ENCODE assay signal across 8 mouse cellular contexts in genomic region chr2:92008623-92009404, GRCm38 (mm10). TPM values are rescaled to one million over a fixed set of nuclear protein-coding genes. Genes with fewer than 3 reads are reported as not detected.
DNase-seq lines count a peak whose midpoint lies in the region; ATAC-seq and TF ChIP-seq lines count a peak whose summit lies in the region.

No protein-coding gene starts in this region.

- H3K27ac ChIP-seq in heart, embryonic 16.5 days (ENCODE audit: low read length), result peak overlapping the region; percentile 92
- peak overlapping the region; percentile 32; the same call in 1 of the 2 replicates for H3K27ac ChIP-seq in MEL (ENCODE audit: control insufficient read depth, low read depth, low read length)
- peak overlapping the region; percentile 38; the same call in 1 of the 2 replicates for H3K27ac ChIP-seq in liver, embryonic 12.5 days
- peak overlapping the region; percentile 87 for H3K27ac ChIP-seq in neural tube, embryonic 15.5 days (replicated peaks)

- no peak for TF ChIP-seq POLR2A in MEL (IDR thresholded peaks at IDR 0.05; ENCODE audit: control insufficient read depth in 1 of 2, insufficient read depth in 1 of 2, low read depth in 1 of 2, low read length in 2 of 2, poor library complexity in 1 of 2)

- no peaks in the 10 kb centered on the region for H3K9me3 ChIP-seq in heart, embryonic 16.5 days (replicated peaks; ENCODE audit: control insufficient read depth, low read length)
- no peaks in the 10 kb centered on the region for H3K9me3 ChIP-seq in MEL (replicated peaks; ENCODE audit: insufficient read depth, low read length)
- H3K9me3 ChIP-seq in liver, embryonic 12.5 days (replicated peaks), result no peaks in the 10 kb centered on the region
- H3K9me3 ChIP-seq in neural tube, embryonic 15.5 days (replicated peaks), result no peaks in the 10 kb centered on the region

- WGBS in heart, embryonic 16.5 days, result 1% methylated on average over 20 of the region's 20 CpGs
- WGBS in liver, embryonic 12.5 days (ENCODE audit: insufficient replicate concordance), result 6% methylated on average over 20 of the region's 20 CpGs
- 3% methylated on average over 20 of the region's 20 CpGs for WGBS in neural tube, embryonic 15.5 days

- H3K36me3 ChIP-seq in heart, embryonic 16.5 days (ENCODE audit: control insufficient read depth, insufficient read depth), result no peaks in the 10 kb centered on the region
- H3K36me3 ChIP-seq in MEL (ENCODE audit: control insufficient read depth in 1 of 2, insufficient read depth in 2 of 2, low read length in 2 of 2), result peaks cover 0 to 6% of the 10 kb centered on the region in 2 experiments; a peak in 2 of 4 replicates
- no peaks in the 10 kb centered on the region for H3K36me3 ChIP-seq in liver, embryonic 12.5 days
- no peaks in the 10 kb centered on the region for H3K36me3 ChIP-seq in neural tube, embryonic 15.5 days

- TF ChIP-seq RAD21 in MEL (IDR thresholded peaks at IDR 0.05; ENCODE audit: low read depth, low read length), result no peak

- H3K79me2 ChIP-seq in MEL (ENCODE audit: control insufficient read depth, insufficient read depth, low read length, poor library complexity), result no peaks in the 10 kb centered on the region

- TF ChIP-seq EP300 in MEL (IDR thresholded peaks at IDR 0.05; ENCODE audit: low read depth in 1 of 2, low read length in 2 of 2), result no peak

- TF ChIP-seq CTCF in MEL (IDR thresholded peaks at IDR 0.05 in 2 of 3, conservative IDR thresholded peaks at IDR 0.05 in 1 of 3; ENCODE audit: control insufficient read depth in 1 of 3, insufficient read depth in 1 of 3, low read depth in 2 of 3, low read length in 3 of 3, poor library complexity in 1 of 3, severe bottlenecking in 1 of 3), result no peak

- peaks cover 27% of the 10 kb centered on the region for H3K4me1 ChIP-seq in heart, embryonic 16.5 days (ENCODE audit: control insufficient read depth, insufficient read depth, low read length)
- H3K4me1 ChIP-seq in MEL (ENCODE audit: control insufficient read depth in 1 of 2, insufficient read depth in 2 of 2, low read length in 2 of 2), result peaks cover 0 to 10% of the 10 kb centered on the region in 2 experiments; a peak in 3 of 4 replicates
- H3K4me1 ChIP-seq in liver, embryonic 12.5 days, result peaks cover 46% of the 10 kb centered on the region
- peaks cover 28% of the 10 kb centered on the region for H3K4me1 ChIP-seq in neural tube, embryonic 15.5 days

- ATAC-seq in heart, embryonic 16.5 days (replicated peaks; ENCODE audit: extremely low read depth, insufficient read depth, low FRiP score), result peak; percentile 1; the same call in 1 of the 2 replicates
- ATAC-seq in liver, embryonic 12.5 days, result peak; percentile 19; the same call in 1 of the 2 replicates
- ATAC-seq in neural tube, embryonic 15.5 days (ENCODE audit: low FRiP score), result peak; percentile 33

- DNase-seq in heart, adult 11 months, result no peak
- DNase-seq in MEL (ENCODE audit: low read depth, low spot score), result peak; percentile 9
- DNase-seq in fibroblast of lung, adult 2 months (ENCODE audit: low read depth), result peak; percentile 82
- no peak for DNase-seq in frontal cortex, postnatal 10 days (ENCODE audit: low spot score in 2 of 2)
- DNase-seq in urinary bladder, postnatal 14 days (ENCODE audit: low spot score), result no peak

- peak overlapping the region; percentile 70 for H3K4me3 ChIP-seq in heart, embryonic 16.5 days (ENCODE audit: low read length)
- H3K4me3 ChIP-seq in MEL (ENCODE audit: control insufficient read depth in 1 of 2, insufficient read depth in 1 of 2, low read depth in 2 of 2, low read length in 2 of 2), result peak overlapping the region; percentile 57 to 61
- H3K4me3 ChIP-seq in liver, embryonic 12.5 days, result peak overlapping the region; percentile 62
- peak overlapping the region; percentile 60 for H3K4me3 ChIP-seq in neural tube, embryonic 15.5 days (replicated peaks)

- H3K27me3 ChIP-seq in heart, embryonic 16.5 days (ENCODE audit: control insufficient read depth, insufficient read depth, low read length), result no peaks in the 10 kb centered on the region
- no peaks in the 10 kb centered on the region; a peak in 1 of 4 replicates for H3K27me3 ChIP-seq in MEL (ENCODE audit: control insufficient read depth in 1 of 2, insufficient read depth in 2 of 2, low read length in 2 of 2)
- peaks cover 31% of the 10 kb centered on the region; the same call in 1 of the 2 replicates for H3K27me3 ChIP-seq in liver, embryonic 12.5 days (replicated peaks)
- 0 out of 2 replicates have a peak, but pooled peaks cover 12% of the 10 kb centered on the region for H3K27me3 ChIP-seq in neural tube, embryonic 15.5 days (replicated peaks)

- H3K9ac ChIP-seq in heart, embryonic 16.5 days (ENCODE audit: low read length), result peak overlapping the region; percentile 83
- peak overlapping the region; percentile 60 for H3K9ac ChIP-seq in MEL (ENCODE audit: control insufficient read depth, low read depth, low read length, poor library complexity, severe bottlenecking)
- H3K9ac ChIP-seq in liver, embryonic 12.5 days, result peak overlapping the region; percentile 70
- H3K9ac ChIP-seq in neural tube, embryonic 15.5 days (replicated peaks), result peak overlapping the region; percentile 66

- peak overlapping the region; percentile 95 for H3K4me2 ChIP-seq in heart, embryonic 16.5 days (ENCODE audit: low read depth, low read length)
- peak overlapping the region; percentile 89 for H3K4me2 ChIP-seq in liver, embryonic 12.5 days
- peak overlapping the region; percentile 92 for H3K4me2 ChIP-seq in neural tube, embryonic 15.5 days

TF ChIP-seq in MEL, 35 proteins besides CTCF, POLR2A, EP300 and RAD21:
- TF ChIP-seq ZC3H11A (IDR thresholded peaks at IDR 0.05; ENCODE audit: low read depth, low read length), result no peak
- TF ChIP-seq E2F4 (IDR thresholded peaks at IDR 0.05; ENCODE audit: borderline replicate concordance, low read depth, low read length), result no peak
- no peak for TF ChIP-seq MAFK (IDR thresholded peaks at IDR 0.05; ENCODE audit: borderline replicate concordance, low read depth, low read length)
- TF ChIP-seq TCF12 (IDR thresholded peaks at IDR 0.05; ENCODE audit: low read depth, low read length), result no peak
- no peak for TF ChIP-seq ELF1 (IDR thresholded peaks at IDR 0.05; ENCODE audit: low read depth, low read length)
- TF ChIP-seq ZMIZ1 (IDR thresholded peaks at IDR 0.05; ENCODE audit: low read depth, low read length), result no peak
- TF ChIP-seq USF2 (IDR thresholded peaks at IDR 0.05; ENCODE audit: borderline replicate concordance in 1 of 2, insufficient read depth in 1 of 2, low read depth in 1 of 2, low read length in 2 of 2), result no peak
- no peak for TF ChIP-seq GABPA (IDR thresholded peaks at IDR 0.05; ENCODE audit: low read depth, low read length)

RNA-seq across cellular contexts. Expression of gene Creb3l1, which starts 15.5 kb away (rescaled TPM):
- polyA plus RNA-seq in heart, embryonic 16.5 days (2015; fragmentation: Nextera tagmentation; extraction: Ambion mirVana), result 7.2 and 8.4 TPM in 2 replicates
- 0.12 and 0.16 TPM in 2 replicates for total RNA-seq in MEL (2012; rRNA removed)
- polyA plus RNA-seq in MEL (2012; ENCODE audit: insufficient read depth in 1 of 2, insufficient read length in 2 of 2, low read depth in 1 of 2, low replicate concordance in 2 of 2, missing spikeins in 1 of 2), result 1 to 10 TPM in 1 of 2 experiments, not detected in 1; 9.1 TPM
- 1.9 and 2.3 TPM in 2 replicates for polyA plus RNA-seq in liver, embryonic 12.5 days (2016; fragmentation: Nextera tagmentation; extraction: Ambion mirVana)
- polyA plus RNA-seq in neural tube, embryonic 15.5 days (2015; fragmentation: Nextera tagmentation; extraction: Ambion mirVana), result 3.4 and 5.2 TPM in 2 replicates

RNA-seq across cellular contexts. Expression of gene Dgkz, which starts 33.1 kb away (rescaled TPM):
- 43.1 and 46.8 TPM in 2 replicates for polyA plus RNA-seq in heart, embryonic 16.5 days (2015; fragmentation: Nextera tagmentation; extraction: Ambion mirVana)
- total RNA-seq in MEL (2012; rRNA removed), result 65.6 and 66.1 TPM in 2 replicates
- 100 to 1,000 TPM in 1 of 2 experiments, not detected in 1; 165 TPM for polyA plus RNA-seq in MEL (2012; ENCODE audit: insufficient read depth in 1 of 2, insufficient read length in 2 of 2, low read depth in 1 of 2, low replicate concordance in 2 of 2, missing spikeins in 1 of 2)
- 46.9 and 48.8 TPM in 2 replicates for polyA plus RNA-seq in liver, embryonic 12.5 days (2016; fragmentation: Nextera tagmentation; extraction: Ambion mirVana)
- polyA plus RNA-seq in neural tube, embryonic 15.5 days (2015; fragmentation: Nextera tagmentation; extraction: Ambion mirVana), result 34.8 and 45.9 TPM in 2 replicates

Comparison
In these comparisons a context has a peak if more than half of its experiments do, and no peak if none do; other contexts are left out.
1. H3K27ac ChIP-seq: peak in every context shown above with its lines; median percentile 92 in heart, embryonic 16.5 days; 87 in neural tube, embryonic 15.5 days; 38 in liver, embryonic 12.5 days; 32 in MEL.
2. DNase-seq: peak in MEL (single experiment) and fibroblast of lung, adult 2 months (single experiment); none in heart, adult 11 months (single experiment), frontal cortex, postnatal 10 days (0 of 2) and urinary bladder, postnatal 14 days (single experiment).
3. Peak in every context shown above with its lines, with median percentiles within 50 percentile points of each other: ATAC-seq, H3K4me2 ChIP-seq, H3K4me3 ChIP-seq and H3K9ac ChIP-seq.